Mouse (Mus musculus): ENCODE results near the gene Lrg1.

The Lrg1 gene

DNA sequence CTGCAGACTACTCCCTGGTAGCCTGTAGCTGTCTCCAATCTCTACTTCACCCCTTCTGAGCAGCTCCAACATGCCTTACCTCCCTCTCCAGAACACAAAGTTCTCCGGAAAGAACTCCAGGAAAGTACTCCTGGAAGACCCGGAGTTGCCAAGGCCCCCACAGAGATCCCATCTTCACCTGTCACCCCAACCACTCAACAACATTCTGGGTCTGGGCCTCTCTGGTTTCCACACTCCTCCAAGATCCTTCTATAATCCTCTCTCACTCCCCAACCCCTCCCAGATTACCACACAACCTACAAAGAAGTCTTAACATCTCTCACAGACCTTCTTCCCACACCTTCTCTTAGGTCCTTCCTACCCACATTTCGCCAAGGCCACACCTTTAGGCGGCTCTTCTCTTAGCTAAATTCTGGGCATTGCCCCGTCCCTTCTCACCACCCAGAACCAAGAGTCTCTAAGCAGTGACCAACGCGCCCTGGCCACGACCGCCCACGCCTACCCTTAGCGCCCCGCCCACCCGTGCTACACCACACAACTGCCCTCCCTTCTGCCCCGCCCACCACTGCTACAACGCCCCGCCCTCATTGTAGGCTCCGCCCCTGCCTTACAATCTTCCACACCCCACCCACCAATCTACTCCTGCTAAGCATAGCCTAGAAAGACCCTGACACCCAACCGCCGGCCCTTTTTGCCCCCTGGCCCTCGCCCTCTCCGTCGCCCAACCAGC, 47.5 kb downstream of the Lrg1 start:
- DNase-seq (ENCODE audit: low spot score): no peak

DNA sequence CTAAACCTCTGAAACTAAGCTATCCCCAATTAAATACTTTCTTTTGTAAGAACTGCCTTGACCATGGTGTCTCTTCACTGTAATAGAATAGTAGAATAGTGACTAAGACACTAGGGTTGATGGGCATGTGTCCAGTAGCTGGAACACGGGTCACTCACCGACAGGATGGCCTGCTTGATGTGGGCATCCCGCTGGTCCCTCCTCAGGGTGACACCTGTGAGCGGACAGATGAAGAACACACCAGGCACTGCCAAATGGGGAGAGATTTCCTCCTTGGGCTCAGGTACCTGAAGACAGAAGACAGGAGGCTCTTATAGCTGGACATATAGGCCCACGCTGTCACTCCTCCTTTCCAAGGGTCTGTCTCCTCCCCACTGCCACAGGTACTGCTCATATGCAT, 49.6 kb downstream of the Lrg1 start:
- DNase-seq (ENCODE audit: low spot score): no peak

DNA sequence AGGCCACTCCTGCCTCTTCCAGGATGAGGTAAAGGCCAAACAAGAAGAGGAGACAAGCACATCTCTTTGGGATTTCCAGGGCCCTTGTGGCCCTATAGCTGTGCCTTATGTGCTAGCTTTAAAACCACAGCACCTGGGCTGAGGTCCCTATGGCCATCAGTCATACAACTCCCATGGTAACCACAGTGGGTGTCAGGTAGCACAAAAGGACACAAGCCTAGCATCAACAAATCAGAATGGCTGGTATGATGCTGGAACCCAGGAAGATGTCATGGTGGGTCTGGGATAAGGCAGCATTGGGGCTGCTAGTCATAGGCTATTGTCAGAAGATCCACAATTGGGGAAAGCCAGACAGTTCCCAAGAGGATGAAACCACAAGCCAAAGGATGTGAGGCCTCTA, 50.7 kb downstream of the Lrg1 start:
- no peak for DNase-seq (ENCODE audit: low spot score)
